Mouse (Mus musculus) thymus, postnatal 14 days (tissue): ENCODE results near the gene Tet1.

Experiments
- DNase-seq: peaks from one replicate; pipeline ENCODE4 v3.0.0; 2021

The Tet1 gene

GRCm38 (mm10) chr10:62886799-62887591, 21.8 kb downstream of the Tet1 start:
- DNase-seq, result peak; percentile 28

GRCm38 (mm10) chr10:62885969-62886798, 22.6 kb downstream of the Tet1 start:
- peak; percentile 5 for DNase-seq

- no peak for DNase-seq
Observed at GRCm38 (mm10) chr10:62885460-62885859, 23.3 kb downstream of the Tet1 start.

- no peak for DNase-seq
Observed at GRCm38 (mm10) chr10:62884517-62884916, 24.3 kb downstream of the Tet1 start.

GRCm38 (mm10) chr10:62883933-62884372, 24.8 kb downstream of the Tet1 start:
- peak; percentile 19 for DNase-seq

GRCm38 (mm10) chr10:62881211-62881610, 27.6 kb downstream of the Tet1 start:
- peak; percentile 61 for DNase-seq

GRCm38 (mm10) chr10:62878056-62878455, 30.7 kb downstream of the Tet1 start:
- DNase-seq, result no peak

GRCm38 (mm10) chr10:62875565-62875964, 33.2 kb downstream of the Tet1 start:
- DNase-seq, result no peak

GRCm38 (mm10) chr10:62874828-62875227, 34.0 kb downstream of the Tet1 start:
- DNase-seq, result no peak

- no peak for DNase-seq
Observed at GRCm38 (mm10) chr10:62866035-62866791, 42.6 kb downstream of the Tet1 start.

GRCm38 (mm10) chr10:62865167-62866034, 43.4 kb downstream of the Tet1 start:
- DNase-seq, result peak; percentile 69

GRCm38 (mm10) chr10:62863563-62863962, 45.2 kb downstream of the Tet1 start:
- no peak for DNase-seq

- peak; percentile 33 for DNase-seq
Observed at GRCm38 (mm10) chr10:62862435-62862834, 46.4 kb downstream of the Tet1 start.

- peak; percentile 33 for DNase-seq
Observed at GRCm38 (mm10) chr10:62858967-62859366, 49.8 kb downstream of the Tet1 start.

- DNase-seq, result no peak
Observed at GRCm38 (mm10) chr10:62856690-62857290, 52.0 kb downstream of the Tet1 start.

- no peak for DNase-seq
Observed at GRCm38 (mm10) chr10:62854992-62855391, 53.8 kb downstream of the Tet1 start.

GRCm38 (mm10) chr10:62854581-62854980, 54.2 kb downstream of the Tet1 start:
- no peak for DNase-seq

GRCm38 (mm10) chr10:62851578-62851977, 57.2 kb downstream of the Tet1 start:
- no peak for DNase-seq

- DNase-seq, result no peak
Observed at GRCm38 (mm10) chr10:62851025-62851424, 57.8 kb downstream of the Tet1 start.

- no peak for DNase-seq
Observed at GRCm38 (mm10) chr10:62848783-62849182, 60.0 kb downstream of the Tet1 start.

- DNase-seq, result no peak
Observed at GRCm38 (mm10) chr10:62847069-62847626, 61.6 kb downstream of the Tet1 start.
